Mouse (Mus musculus): ENCODE measurements around the gene Zbtb16.

Gene Zbtb16

GRCm38 (mm10) chr9:48731651-48732536 is 104.1 kb downstream of the Zbtb16 start:
- no peak for DNase-seq (ENCODE audit: low read depth, low spot score)

GRCm38 (mm10) chr9:48730446-48730979 is 105.5 kb downstream of the Zbtb16 start:
- no peak for DNase-seq (ENCODE audit: low read depth, low spot score)

GRCm38 (mm10) chr9:48729471-48729870 is 106.6 kb downstream of the Zbtb16 start:
- DNase-seq (ENCODE audit: low read depth, low spot score): no peak

DNA sequence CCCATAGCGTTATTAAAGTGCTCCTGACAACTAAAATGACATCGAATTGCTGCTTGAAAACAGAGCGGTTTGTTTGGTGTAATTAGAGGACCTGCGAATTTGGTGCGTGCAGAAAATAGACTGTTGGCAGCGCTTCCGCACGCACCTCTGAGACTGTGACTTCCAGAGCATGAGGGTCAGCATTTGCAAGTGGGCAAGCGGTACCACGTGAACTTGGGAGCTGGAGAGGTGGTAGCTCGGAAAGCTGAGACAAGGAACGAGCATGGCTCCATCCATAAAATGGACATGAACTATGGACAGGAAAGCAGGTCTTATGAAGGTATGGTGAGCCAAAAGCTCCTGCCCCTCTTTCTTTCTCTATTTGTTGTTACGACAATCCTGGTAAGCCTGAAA is 107.3 kb downstream of the Zbtb16 start:
- no peak for DNase-seq (ENCODE audit: low read depth, low spot score)

GRCm38 (mm10) chr9:48728083-48728730 is 107.8 kb downstream of the Zbtb16 start:
- no peak for DNase-seq (ENCODE audit: low read depth, low spot score)

DNA sequence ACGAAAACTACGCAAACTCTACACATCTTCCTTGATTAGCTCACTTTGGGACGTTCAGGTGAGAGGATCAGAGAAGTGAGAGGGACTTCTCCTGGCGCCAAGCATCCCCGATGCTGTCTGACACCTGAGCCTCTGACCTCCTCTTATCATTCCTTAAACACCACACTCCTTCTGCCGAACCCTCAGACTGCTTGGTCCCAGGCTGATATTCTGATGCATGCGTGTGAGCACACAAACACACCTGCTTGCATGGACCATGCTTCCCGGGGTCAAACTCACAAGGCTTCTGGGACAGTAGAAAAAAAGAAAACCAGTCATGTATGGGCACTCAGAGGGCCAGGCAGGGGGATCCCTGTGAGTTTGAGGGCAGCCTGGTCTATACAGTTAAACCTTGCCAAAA is 109.7 kb downstream of the Zbtb16 start:
- no peak for DNase-seq (ENCODE audit: low read depth, low spot score)

GRCm38 (mm10) chr9:48725918-48726317 is 110.1 kb downstream of the Zbtb16 start:
- no peak for DNase-seq (ENCODE audit: low read depth, low spot score)

GRCm38 (mm10) chr9:48725161-48725560 is 110.9 kb downstream of the Zbtb16 start:
- DNase-seq (ENCODE audit: low read depth, low spot score): no peak

DNA sequence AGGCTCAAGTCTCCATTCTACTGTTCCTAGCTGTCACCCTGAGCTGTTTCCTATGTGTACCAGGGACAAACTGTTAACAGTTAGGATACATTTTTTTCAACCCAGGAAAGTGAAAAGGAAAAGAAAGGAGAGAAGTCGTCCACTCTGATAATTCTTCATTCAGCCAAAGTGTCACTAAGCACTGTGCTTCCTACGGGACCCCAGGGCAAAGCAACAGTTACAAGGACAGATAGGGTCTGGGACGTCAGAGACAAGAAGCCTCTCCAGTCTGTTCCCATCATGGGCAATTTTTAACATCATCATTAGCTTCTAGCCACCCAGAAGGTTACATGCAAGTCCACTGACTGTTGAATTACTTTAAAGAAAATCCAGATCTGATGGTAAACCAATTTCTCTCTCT is 111.3 kb downstream of the Zbtb16 start:
- DNase-seq (ENCODE audit: low read depth, low spot score): no peak

- no peak for DNase-seq (ENCODE audit: low read depth, low spot score)
Measured at GRCm38 (mm10) chr9:48723511-48724304, 112.3 kb downstream of the Zbtb16 start.

DNA sequence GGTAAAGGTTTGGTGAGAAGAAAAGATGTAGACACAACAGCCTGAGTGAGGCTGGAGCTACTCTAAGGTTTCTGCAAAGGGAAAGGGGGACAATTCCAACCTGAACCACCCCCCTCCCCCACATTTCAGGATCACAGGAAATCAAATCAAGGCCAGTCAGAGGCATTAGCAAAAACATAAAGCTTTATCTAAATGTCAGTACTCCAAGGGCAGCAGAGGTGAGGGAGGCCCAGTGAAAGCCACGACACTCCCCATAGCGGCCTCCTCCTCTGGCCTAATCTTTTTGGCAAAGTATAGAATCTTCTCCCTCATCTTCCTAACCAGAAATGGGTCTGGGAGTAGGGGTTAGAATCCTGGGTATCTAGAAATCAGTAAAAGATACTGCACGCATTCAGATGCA is 113.0 kb downstream of the Zbtb16 start:
- no peak for DNase-seq (ENCODE audit: low read depth, low spot score)

DNA sequence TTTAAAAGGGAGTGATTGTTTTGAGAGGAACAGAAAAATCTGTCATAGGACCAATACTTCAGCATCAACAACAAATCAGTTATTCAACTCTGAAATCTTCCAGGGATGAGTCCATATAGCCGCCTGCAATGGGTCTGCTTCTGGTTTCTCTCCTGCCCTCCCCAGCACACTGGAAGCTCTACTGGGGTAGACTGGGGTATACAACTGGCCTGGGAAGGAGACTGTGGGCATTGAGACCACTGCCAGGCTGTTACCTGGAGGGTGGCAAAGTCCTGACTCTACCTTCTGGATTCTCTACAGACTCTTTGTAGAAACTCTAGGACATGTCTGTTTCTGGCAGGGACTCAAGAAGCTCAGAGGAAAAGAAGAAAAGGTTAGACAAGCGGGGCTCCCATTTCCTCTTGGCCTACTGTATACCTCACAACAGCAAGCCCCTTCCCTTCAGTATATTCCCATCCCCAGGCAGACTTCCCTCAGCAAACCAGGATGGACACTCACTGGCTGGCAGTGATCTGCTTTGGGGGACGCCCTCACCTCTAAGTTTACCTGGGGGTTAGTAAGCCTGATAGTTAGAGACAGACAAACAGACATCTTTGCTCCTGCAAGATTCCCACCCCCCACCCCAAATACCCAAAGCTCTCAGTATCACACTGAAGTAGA is 113.6 kb downstream of the Zbtb16 start:
- DNase-seq (ENCODE audit: low read depth, low spot score): no peak

- DNase-seq (ENCODE audit: low read depth, low spot score): no peak
Measured at GRCm38 (mm10) chr9:48721655-48722054, 114.4 kb downstream of the Zbtb16 start.

DNA sequence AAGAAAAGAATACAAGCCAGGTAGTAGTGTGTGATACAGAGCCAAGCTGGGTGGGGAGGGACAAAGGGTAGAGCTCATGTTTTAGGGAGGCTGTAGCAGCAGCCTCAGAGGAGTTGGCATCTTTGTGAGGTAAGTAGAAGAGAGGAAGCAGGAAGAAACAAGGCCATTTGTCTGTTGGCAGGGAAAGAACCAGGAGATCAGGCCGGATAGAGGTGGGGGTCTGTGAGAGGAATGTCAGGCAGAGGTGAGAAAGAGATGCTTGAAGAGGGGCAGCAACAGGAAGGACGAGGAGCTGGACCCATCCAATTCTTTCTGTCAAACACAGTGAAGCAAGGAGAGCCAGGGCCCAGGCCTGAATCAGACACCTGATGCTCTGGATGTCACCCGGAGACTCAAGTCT is 114.8 kb downstream of the Zbtb16 start:
- DNase-seq (ENCODE audit: low read depth, low spot score): no peak

DNA sequence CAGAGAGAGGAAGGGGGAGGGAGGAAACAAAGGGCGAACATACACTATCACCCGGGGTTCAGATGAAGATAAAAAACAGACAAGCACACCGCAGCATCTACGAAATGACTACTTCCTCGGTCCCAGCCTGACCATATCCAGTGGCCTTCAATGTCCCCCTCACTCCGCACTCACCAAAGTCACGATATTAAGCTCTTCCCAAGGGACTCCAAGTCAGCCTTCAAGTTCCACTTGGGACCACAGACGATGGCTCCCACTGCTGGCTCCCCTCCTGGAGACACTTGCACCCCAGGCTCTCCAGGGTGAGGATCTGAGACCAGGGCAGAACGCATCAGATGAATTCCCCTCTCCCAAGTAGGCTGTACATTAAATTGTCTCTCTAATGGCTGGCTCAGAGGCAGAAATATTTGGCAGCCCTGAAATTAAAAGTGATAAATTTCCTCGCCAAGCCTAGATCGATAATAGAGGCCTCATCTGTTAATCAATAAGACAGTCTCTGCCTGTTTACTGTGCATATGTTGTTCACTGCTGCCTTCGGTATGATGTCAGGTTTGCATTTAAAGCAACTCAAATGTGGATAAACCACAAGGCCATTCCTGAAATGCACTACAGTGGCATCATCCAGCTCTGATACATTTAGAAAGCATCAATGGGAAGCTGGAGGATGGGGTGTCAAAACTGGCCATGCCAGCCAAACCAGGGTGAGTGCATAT is 115.6 kb downstream of the Zbtb16 start:
- no peak for DNase-seq (ENCODE audit: low read depth, low spot score)

GRCm38 (mm10) chr9:48719619-48720018 is 116.4 kb downstream of the Zbtb16 start:
- DNase-seq (ENCODE audit: low read depth, low spot score): no peak

GRCm38 (mm10) chr9:48716549-48716948 is 119.5 kb downstream of the Zbtb16 start:
- DNase-seq (ENCODE audit: low read depth, low spot score): no peak

DNA sequence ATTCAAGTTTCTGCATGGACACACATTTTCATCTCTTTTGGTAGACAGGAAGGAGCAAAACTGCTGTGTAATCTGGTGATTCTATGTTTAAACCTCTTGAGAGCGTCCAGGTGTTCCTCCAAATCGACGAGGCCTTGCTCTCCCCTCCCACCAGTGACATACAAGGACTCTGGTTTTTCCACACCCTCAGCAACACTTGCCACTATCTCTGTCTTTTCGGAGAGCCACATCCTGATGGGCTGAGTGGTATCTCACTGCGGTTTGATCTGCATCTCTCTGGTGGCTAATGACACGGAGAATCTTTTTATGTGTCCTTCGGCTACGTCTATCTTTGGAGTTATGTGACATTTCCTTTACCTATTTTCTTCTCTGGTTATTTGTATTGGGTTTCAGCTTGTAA is 121.0 kb downstream of the Zbtb16 start:
- no peak for DNase-seq (ENCODE audit: low read depth, low spot score)

- no peak for DNase-seq (ENCODE audit: low read depth, low spot score)
Measured at GRCm38 (mm10) chr9:48713779-48714178, 122.2 kb downstream of the Zbtb16 start.

DNA sequence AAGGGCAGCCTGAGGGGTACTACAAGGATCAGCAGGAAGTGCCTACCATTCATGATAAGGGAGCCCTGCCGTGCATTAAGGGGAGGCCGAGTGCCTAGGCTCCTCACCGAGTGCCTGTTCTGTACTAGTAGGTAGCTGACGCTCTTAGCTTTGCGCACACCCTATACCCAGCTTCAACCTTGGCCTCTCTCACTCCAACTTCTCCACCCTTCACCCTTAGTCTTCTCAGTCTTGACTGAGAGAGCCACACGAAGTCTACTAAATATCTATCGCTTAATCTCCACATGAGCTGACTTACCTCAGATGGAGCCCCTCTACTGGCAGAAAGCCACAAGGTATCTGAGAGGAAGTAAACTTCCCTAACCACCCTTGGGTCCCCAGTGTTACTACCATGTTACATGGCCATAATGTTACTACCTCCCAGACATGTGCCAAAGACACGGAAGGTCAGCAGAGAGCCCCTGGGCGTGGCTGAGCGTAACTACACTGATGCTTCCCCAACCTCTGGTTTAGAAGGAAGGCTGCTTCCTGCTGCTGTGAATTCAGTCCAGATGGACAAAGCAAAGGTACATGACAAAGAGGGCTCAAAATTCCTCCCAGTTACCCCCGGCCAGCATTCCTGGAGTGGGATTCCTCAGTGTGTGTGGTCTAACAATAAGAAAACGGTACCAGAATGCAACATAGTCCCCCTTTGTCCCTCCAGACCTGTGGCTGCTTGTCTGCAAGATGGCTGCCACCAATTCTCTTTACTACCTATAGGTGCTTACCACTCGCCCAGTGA is 122.8 kb downstream of the Zbtb16 start:
- DNase-seq (ENCODE audit: low read depth, low spot score): no peak
